Mouse (Mus musculus): ENCODE results near the gene 2810004N23Rik.
A peak's percentile ranks its signal among the peaks of the same experiment; 100 is the strongest.

Gene 2810004N23Rik

GRCm38 (mm10) chr8:124862321-124863162, at the start of gene 2810004N23Rik, which contains the start of gene Gnpat:
Gene 2810004N23Rik, minus strand, starts transcription at chr8:124863120.
Gene Gnpat, plus strand, starts transcription at chr8:124863033.
- peak; percentile 87 for DNase-seq (ENCODE audit: low read depth, low spot score)

- DNase-seq (ENCODE audit: low read depth, low spot score): no peak
These were observed 49.3 kb upstream of the 2810004N23Rik start for GRCm38 (mm10) chr8:124911938-124912872.

- DNase-seq (ENCODE audit: low read depth, low spot score): no peak
These were observed 47.4 kb upstream of the 2810004N23Rik start for GRCm38 (mm10) chr8:124910349-124910748.

DNA sequence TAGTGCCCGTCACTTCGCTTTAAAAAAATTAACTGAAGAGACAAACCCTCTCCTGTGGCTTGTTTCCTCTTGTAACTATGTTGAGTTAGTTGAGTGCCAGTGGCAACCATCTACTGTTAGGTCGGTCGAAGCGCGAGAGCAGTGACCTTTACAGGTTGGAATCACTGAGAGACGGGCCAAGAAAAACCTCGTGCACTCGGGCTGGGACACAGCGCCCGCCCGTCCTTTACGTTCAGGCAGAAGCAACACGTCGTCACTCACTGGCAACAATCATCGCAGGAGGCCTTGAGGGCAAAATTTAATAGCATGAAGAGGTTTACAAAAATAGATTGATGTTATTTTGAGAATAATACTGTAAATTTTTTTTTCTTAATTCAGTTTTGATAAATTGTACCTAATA, 47.0 kb upstream of the 2810004N23Rik start:
- DNase-seq (ENCODE audit: low read depth, low spot score): no peak

DNA sequence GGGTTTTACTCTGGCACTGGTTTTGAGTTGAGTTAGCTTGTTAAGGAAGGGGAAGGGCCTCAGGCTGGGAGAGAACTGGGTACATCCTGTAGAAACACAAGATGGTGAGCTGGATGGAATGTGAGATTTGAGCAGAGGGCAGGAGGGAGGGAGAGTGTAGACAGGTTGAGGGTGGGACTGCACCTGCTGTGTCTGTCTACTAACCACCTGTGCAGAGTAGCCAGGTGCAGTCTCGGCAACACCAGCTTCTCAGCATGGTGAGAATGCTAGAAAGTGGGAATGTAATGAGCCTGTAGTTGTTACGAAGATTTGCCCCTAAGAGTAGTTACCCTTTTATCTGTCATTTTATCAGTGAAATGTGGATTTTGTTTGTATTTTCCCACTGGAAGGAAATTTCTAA, 42.6 kb upstream of the 2810004N23Rik start:
- DNase-seq (ENCODE audit: low read depth, low spot score): no peak

- no peak for DNase-seq (ENCODE audit: low read depth, low spot score)
These were observed 40.3 kb upstream of the 2810004N23Rik start for GRCm38 (mm10) chr8:124903198-124903597.

- no peak for DNase-seq (ENCODE audit: low read depth, low spot score)
These were observed 35.5 kb upstream of the 2810004N23Rik start for GRCm38 (mm10) chr8:124898251-124898905.

DNA sequence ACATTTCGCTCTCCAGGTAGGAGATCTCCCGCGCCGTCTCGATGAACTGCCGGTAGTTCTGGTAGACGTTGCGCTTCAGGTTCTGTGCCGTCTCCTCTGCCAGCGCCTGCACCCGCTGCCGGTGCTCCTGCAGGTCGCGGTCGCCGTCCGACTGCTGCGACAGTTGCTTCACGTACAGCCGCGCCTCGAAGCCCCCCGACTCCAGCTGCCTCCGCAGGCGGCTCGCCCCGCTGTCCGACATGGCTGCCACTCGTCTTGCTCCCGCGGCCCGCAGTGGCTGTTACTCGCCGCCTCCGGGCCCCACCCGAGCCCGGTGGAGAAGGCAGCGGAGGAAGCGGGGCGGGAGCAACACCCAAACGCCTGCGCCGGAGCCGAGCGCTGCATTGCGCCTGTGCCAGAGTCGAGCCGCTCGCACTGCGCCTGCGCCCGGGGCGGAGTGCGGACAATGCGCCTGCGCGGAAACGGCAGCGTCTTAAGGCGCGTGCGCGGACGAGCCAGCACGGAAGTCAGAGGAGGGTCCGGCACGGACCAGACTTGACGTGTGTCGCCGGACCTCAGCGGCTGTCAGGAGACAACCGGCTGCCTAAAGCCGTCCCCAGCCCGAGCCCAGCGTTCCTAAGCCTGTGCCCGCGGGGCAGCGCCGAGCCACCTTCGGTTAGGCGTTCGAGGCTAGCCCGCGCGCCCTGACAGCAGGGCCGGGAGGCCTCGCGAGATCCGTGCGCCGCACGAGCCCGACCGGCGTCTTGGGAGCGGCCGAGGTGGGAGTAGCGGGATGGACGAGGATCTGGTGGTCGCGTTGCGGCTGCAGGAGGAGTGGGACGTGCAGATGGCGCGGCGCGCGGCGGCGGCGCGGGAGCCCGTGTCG, 34.7 kb upstream of the 2810004N23Rik start, which contains the start of the genes Exoc8 and Sprtn:
Exoc8 (minus strand) TSS at position 320 of the 865 bp plus-strand sequence.
Sprtn (plus strand) TSS at position 501 of the 865 bp plus-strand sequence.
- DNase-seq (ENCODE audit: low read depth, low spot score): peak; percentile 92

DNA sequence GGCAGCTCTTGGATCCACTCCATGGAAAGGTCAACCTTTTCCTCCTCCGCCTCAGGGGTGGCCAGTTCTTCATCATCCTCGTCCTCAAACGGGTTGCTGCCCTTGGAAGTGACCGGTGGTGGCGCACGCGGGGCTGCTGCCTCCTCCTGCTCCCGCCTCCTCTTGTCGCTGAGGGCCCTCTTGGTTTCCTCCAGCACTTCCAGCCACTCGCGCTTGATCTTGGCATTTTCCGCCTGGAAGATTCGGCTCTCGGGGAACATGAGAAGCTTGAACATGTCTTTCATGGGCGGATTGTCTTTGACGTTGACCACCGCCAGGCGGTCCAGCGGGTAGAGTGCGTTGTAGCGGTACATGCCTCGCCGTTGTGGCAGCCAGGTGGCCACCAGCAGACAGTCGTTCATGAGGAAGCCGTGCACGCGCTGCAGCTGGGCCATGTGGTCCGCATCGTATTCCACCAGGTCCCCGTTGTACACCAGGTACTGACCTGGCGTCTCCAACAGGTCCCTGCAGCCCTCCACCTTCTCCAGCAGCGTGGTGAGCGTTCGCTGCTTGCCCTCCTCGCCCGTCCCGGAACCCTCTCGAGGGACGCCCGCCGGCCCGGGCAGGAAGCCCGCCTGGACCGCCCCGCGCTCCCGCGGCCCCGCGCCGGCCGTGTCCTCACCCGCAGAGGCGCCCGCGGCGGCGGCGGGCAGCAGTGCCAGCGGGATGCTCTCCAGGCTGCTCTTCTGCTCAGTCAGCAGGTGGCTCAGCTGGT, 33.9 kb upstream of the 2810004N23Rik start:
- DNase-seq (ENCODE audit: low read depth, low spot score): peak; percentile 40

DNA sequence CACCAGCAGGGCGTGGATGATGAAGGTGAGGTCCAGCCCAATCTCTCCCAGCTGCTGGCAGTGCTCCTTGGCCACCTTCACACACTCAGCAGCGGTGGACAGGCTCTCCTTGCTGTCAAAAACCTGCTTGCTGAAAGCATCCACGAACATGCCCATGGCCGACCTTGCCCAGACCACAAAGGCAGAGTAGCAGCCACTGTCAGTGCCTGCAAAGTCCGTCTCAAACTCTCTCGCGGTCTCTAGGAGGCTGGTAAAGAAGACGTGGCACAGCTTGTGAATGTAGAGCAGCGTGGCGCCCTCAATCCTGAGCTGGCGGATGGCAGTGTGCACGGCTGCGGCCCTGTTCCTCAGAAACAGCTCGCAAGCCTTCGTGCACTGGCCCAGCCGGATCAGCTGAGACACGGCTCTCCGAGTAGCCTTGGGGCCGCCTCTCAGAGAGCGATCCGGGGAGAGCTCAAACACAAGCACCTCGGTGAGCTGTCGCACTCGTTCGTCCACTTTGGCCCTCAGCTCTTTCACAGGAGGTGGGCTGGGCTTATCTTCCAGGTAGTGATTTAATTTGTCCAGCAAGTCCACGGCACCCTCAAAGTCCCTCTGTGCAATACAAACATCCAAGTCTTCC, 33.2 kb upstream of the 2810004N23Rik start:
- no peak for DNase-seq (ENCODE audit: low read depth, low spot score)

DNA sequence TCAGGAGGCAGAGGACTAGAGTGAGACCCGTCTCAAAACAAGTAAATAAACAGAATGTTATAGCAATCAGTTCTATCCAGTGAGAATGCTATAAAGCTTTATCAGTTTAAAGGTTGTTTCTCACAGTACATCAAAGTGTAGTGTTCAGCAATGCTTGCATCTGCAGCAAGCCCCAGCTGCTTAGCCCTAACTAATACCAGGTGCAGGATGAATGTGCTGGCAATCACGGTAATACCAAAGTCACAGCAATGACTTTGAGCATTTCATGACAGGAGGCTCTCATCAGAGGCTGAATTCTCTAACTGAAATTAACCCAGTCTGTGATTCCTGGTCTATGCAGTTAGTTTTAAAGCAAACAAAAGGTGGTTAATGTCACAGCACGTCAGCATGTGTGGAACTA, 29.7 kb upstream of the 2810004N23Rik start:
- DNase-seq (ENCODE audit: low read depth, low spot score): no peak

DNA sequence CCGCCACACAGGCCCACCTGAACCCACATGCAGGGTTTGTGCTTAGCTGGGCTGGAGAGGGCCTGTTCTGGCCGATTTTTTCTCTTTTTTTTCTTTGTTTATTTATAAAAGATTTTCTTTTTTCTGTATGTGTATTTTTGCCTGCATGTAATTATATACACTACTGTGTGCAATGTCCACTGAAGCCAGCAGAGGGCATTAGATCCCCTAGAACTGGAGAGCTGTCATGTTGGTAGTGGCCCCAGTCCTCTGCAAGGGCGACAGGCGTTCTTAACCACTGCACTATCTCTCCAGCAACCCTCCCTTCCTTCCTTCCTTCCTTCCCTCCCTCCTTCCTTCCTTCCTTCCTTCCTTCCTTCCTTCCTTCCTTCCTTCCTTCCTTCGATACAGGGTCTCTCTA, 25.5 kb upstream of the 2810004N23Rik start:
- DNase-seq (ENCODE audit: low read depth, low spot score): no peak

- no peak for DNase-seq (ENCODE audit: low read depth, low spot score)
These were observed 16.1 kb upstream of the 2810004N23Rik start for GRCm38 (mm10) chr8:124878946-124879526.

- DNase-seq (ENCODE audit: low read depth, low spot score): no peak
These were observed 15.2 kb upstream of the 2810004N23Rik start for GRCm38 (mm10) chr8:124878141-124878540.

DNA sequence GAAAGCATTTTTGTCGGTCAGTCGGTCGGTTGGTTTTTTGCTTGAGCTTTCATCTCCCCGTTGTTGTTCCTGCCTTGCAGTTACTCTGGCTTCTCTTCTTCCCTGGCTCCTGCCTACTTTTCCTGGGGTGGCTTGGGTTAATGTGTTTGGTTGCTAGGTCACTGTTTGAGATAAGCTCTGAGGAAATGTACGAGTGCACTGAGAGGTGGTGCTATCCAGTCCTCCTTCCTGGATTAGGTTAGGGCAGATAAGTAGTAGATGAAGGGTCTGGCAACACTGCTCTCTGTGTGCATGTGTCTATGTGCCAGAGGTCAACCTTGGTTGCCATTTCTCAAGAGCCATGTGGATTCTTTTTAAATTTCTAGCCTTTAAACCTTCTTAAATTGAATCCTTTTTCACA, 9.8 kb upstream of the 2810004N23Rik start:
- no peak for DNase-seq (ENCODE audit: low read depth, low spot score)

DNA sequence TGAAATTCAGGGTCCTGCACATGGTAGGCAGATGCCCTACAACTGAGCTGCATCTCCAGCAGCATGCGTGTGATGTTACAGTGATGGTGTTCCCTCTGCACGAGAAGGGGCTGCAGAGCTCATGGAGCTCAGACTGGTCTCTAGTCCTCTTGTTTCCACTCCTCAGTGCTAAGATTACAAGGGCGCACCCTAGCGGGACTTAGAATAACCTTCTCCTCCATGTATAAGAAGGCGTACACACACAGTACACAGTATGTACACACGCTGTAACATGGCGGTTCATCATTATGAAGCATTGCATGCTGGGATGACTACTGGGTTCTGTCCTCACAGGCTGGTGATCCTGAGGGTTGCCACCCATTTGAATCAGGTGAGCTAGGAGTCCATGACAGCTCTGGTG, 9.2 kb upstream of the 2810004N23Rik start:
- DNase-seq (ENCODE audit: low read depth, low spot score): no peak

- DNase-seq (ENCODE audit: low read depth, low spot score): no peak
These were observed 8.6 kb upstream of the 2810004N23Rik start for GRCm38 (mm10) chr8:124871474-124871873.

DNA sequence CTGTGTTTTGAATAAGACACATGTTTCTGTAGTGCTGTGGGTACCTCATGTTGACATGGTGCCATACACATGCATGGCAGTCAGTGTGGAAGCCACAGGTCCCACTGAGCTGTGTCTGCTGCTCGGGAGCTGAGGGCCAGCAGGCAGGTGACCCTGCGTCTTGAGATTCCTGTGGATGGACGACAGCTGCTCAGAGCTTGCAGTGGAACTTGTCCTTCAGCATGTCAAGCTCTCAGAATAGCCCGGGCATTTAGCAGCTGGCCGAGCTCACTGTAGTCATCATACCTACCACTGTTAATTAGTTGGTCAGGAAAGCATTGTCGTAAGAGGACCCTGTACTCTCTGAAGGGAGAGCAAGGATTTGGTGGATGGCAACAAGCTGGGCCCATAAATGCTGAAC, 6.8 kb upstream of the 2810004N23Rik start:
- DNase-seq (ENCODE audit: low read depth, low spot score): no peak

DNA sequence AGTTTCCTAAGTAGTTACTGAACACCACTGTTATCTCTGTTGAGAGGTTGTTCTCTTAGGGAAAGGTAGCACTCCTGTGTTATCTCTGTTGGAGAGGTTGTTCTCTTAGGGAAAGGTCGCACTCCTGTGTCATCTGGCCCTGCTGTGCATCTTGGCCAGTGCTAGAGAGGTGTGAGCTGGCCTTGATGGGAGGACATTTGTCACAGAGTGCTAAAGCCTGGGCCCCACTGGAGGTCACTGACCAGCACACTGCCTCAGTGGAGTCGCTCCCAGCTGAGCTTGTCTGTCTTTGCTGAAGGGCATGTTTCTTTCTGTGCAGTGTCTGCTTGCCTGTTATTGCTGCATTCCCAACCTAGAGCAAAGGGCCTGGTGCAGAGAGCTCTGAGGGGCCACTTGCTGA, 4.2 kb upstream of the 2810004N23Rik start:
- DNase-seq (ENCODE audit: low read depth, low spot score): no peak
